Comparison of ENCODE assay signal across 9 mouse cellular contexts in genomic region chr17:58909061-58909661, GRCm38 (mm10).
A peak's percentile ranks its signal among the peaks of the same experiment; 100 is the strongest.
DNase-seq lines count a peak whose midpoint lies in the region; ATAC-seq lines count a peak whose summit lies in the region.
"Had no signal": no experiment of that assay in that cellular context is flagged by ENCODE, and none has a peak within 500 bp of the region (broad histone marks: within the 10 kb centered on the region; RNA-seq: fewer than 3 reads in every experiment).

No protein-coding gene starts in this region.

- no peaks in the 10 kb centered on the region for H3K36me3 ChIP-seq in forebrain, embryonic 13.5 days (ENCODE audit: poor library complexity, severe bottlenecking)
- H3K36me3 ChIP-seq: G1E had no signal

- H3K4me3 ChIP-seq in forebrain, embryonic 13.5 days: no peak overlapping the region

- WGBS in forebrain, embryonic 13.5 days: 37% methylated on average over 8 of the region's 8 CpGs

- no peaks in the 10 kb centered on the region for H3K4me1 ChIP-seq in forebrain, embryonic 13.5 days

- H3K9ac ChIP-seq in forebrain, embryonic 13.5 days: no peak overlapping the region

- no peaks in the 10 kb centered on the region for H3K9me3 ChIP-seq in forebrain, embryonic 13.5 days (replicated peaks)
- H3K9me3 ChIP-seq: G1E had no signal

- no peak overlapping the region for H3K4me2 ChIP-seq in forebrain, embryonic 13.5 days

- H3K27me3 ChIP-seq in forebrain, embryonic 13.5 days: no peaks in the 10 kb centered on the region

- peak; percentile 3 for DNase-seq in cerebellum, adult 9-10 months
- no peak for DNase-seq in cerebellum, adult 9-11 months
- peak; percentile 48 for DNase-seq in urinary bladder, postnatal 14 days (ENCODE audit: low spot score)
- no peak for DNase-seq in urinary bladder, postnatal 4 days (ENCODE audit: low spot score in 2 of 2)
- DNase-seq in kidney, postnatal 10 days: peak; percentile 73
- DNase-seq in thymus, postnatal 0 days (ENCODE audit: low spot score): peak; percentile 45

- no peak overlapping the region for H3K27ac ChIP-seq in forebrain, embryonic 13.5 days

- ATAC-seq in forebrain, embryonic 13.5 days: peak; percentile 61
- peak; percentile 67 for ATAC-seq in megakaryocyte-erythroid progenitor cell, adult 5-6 weeks (replicated peaks; ENCODE audit: low FRiP score, low TSS enrichment, poor library complexity, severe bottlenecking)

Comparison
In these comparisons a context has a peak if more than half of its experiments do, and no peak if none do; other contexts are left out.
1. DNase-seq: peak in cerebellum, adult 9-10 months (single experiment), urinary bladder, postnatal 14 days (single experiment), kidney, postnatal 10 days (single experiment) and thymus, postnatal 0 days (single experiment); none in cerebellum, adult 9-11 months (single experiment) and urinary bladder, postnatal 4 days (0 of 2).